Mouse (Mus musculus) spleen, postnatal 10 days (tissue): ENCODE measurements at regions not wholly inside any gene's neighbourhood (a gene's known extent, or its start where the extent isn't known, plus 50 kb on each side); places are given as distances from the start of the nearest gene placed in this dataset.

Experiments used
- DNase-seq, 2 experiments: peaks; one replicate each; pipeline ENCODE4 v3.0.0; 2021 to 2022; ENCODE audit warnings: low spot score in 2 of 2

DNA sequence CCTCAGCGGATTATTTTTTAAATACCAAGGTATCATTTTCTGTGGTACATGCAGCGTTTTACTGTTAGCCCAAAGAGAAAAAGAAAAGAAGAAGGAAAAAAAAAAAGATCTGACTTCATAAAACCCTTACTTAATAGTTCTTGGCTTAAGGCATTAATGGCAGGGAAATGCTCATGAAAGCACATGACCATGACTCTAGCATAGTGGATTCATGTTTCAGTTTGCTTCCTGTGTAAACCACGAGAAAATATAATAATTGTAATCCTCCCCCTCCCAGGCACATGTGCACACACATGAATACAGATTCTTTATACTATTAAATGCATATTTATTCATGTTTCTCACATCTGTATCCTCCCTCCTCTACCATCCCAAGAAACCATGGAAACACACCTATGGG, 486.9 kb upstream of the Gm9747 start:
- no peak for DNase-seq

DNA sequence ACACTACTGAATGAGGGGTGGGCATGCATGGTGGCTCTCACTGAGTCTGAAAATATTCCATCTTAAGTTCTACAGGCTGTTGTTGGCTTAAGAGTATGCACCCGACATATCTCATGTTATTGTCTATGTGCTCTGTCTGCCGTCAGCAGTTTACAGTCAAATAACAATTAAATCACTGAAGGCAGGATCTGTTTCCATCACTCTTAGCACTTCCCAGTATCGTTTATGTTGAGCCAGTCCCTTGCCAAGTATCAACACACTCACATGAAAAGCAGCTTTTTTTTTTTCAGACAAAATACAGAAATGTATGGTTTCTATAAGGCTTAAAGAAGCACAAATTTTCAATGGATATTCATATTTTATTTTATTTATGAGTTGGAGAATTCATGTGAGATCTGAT, 485.9 kb upstream of the Gm9747 start:
- DNase-seq, result no peak

DNA sequence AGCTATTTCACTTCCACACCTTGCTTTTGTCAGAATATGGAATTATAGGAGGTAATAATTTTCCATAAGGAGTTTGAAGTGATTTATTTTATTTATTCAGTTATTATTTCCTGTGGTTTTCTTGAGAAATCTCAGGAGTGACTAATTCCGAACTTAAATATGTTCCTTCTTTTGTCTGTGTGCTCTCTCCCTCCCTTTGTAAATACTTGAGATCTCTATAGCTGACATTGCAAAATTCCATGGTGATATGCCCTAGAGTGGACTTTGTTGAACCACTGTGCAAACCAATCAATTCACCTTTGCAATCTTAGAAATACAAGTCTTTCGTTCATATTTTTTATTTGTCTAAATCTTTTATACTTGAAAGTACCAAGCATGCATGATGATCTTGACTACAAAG, 478.8 kb upstream of the Gm9747 start:
- no peak for DNase-seq

DNA sequence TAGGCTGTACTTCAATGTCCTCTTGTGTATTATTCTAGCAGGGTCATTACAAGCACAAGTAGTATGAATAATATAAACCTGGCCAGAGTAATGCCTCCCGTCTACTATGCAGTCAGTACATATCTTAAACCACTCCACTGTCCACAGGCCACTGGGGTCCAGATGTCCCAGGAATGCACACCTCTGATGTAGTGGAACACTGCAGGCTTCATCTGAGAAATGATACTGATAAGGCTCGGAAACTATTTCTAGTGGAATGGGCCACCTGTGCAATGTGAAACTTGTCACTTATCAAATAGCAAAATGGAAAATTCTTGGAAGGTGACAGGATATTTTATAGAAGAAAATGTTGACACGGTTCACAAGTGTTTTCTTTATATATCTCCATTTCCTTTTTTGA, 477.6 kb upstream of the Gm9747 start:
- DNase-seq, result no peak

DNA sequence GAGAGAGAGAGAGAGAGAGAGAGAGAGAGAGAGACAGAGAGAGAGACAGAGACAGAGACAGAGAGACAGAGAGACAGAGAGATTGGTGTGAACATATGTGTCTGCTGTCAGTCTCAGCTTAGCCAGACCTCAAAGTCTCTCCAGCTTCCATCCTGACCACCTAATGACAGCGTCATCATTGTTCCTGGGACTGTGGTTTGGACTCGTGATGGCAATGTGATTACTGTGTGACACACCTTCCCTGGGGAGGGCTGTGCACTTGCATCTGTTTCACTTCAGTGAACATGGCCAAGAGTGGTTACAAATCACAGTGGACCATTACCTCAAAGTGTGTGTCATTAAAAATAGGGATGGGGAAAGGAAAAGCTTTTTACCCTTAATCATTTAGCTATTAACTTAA, 477.2 kb upstream of the Gm9747 start:
- DNase-seq, result no peak

DNA sequence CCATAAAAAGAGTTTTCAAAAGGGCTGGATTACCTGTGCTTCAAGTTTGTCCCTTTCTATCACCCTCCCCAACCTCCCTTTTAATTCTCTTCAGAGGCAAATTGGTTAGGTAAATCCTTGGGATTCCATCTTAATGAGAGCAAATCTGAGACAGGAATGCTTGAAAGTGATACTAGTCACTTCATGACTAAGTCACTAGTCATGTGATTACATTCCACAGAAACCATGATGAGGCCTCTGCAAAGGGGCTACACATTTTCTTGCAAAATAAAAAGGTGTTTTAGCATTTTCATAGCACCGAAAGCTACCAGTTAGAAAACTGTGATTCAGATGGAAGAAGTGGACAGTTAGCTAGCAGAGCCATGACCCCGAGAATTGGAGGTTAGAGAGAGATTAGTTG, 473.0 kb upstream of the Gm9747 start:
- DNase-seq, result no peak

DNA sequence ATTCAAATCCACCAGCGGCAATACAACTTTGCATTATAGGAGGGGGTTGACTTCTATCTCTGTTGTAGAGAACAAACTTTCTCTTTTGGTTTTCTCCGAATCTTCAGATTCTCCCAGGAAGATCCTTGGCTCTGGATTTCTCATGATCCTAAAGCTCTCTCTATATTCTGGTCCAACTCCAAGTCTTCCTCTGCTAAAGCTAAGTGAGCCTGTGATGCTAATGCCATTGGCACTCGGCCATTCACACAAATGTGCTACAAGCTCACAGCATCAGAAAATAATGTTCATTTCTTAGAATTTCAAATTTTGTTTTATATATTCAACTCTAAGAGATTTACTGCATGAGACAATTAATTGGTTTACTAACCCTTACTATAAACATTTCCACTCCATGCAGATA, 461.2 kb upstream of the Gm9747 start:
- DNase-seq, result no peak

DNA sequence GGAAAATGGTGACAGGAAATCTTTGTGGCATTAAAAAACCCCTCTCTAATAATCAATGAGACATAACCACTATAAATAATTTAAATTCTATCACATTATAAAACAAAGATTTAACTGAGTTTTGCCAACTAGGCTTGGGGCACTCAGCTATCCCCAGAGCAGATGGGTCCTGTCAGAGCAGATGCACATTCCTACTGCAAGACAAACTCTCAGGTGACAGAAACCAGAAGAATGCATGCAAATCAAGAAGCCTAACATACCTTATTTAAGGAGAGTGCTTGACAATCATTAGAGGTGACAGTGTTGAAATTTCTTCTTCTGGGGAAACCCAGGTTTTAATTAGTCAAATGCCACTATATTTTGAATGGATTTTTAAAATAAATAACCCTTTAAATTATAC, 452.3 kb upstream of the Gm9747 start:
- no peak for DNase-seq

DNA sequence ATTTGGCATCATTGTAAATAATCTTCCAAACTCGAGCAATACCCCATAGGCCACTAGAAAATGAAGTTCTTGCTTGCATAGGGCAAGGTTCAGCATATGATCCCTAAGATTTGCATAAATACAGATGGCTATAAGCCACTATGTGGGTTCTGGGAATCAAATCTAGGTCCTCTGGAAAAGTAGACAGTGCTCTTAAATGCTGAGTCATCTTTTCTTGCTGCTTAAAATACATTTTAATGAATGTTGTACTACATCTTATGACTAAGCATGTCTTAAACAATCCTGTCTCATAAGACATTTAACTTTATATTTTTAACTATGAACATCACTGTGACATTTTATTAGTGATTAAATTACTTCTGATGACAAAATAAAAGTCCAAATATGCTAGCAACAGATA, 448.6 kb upstream of the Gm9747 start:
- DNase-seq, result no peak

DNA sequence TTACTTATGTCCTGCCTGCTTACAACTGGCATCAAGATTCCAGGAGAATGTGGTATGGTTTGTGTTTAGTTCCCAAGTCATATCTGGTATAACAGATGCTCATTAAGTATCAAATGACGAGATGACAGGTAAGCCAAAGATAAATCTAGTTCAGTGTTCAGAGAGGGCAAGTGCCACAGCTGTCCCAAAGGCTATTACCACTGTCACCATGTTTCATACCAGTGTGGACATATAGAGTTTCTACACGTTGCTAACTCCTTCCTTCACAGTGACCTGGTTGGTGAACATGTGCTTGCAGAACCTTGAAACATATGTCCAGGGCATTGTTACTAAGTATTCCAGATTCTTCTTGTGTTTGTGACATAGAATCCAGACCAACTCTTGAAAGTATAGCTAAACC, 438.1 kb upstream of the Gm9747 start:
- DNase-seq, result no peak

DNA sequence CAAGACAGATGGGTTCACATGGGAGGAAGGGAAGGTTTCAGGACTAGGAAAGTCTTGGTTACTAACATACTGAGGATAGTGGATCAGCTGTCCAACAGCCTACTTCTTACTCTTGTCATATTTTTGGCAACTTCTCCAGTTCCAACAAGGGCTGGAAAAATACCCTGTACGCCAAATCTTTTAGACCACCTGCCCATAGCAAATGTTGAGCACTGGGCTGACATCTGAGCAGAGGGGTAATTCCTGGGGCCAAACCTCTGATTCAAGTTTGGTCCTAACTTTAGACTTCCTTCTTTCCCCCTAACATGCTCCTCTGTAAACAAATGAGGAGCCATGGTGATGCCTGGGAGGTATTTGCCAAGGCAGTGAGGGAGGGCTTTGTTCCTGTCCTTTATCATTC, 437.5 kb upstream of the Gm9747 start:
- no peak for DNase-seq

DNA sequence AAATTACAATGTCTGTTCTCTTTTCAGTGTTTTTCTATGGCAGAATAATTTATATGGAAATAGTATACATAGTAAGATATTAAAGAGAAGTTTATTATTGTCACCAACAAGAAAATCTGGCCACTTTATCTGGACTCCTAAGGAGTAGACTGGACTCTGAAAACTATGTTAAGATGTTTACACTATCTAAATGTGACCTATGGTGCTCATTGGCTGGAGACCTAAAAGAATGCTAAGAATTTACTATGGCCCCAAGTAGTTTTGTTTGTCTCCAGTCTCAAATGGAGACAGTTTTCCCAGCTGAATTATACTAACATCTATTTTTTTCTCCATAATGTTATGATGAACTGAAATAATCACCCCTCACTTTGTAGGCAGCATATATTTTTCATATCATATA, 421.3 kb upstream of the Gm9747 start:
- no peak for DNase-seq

DNA sequence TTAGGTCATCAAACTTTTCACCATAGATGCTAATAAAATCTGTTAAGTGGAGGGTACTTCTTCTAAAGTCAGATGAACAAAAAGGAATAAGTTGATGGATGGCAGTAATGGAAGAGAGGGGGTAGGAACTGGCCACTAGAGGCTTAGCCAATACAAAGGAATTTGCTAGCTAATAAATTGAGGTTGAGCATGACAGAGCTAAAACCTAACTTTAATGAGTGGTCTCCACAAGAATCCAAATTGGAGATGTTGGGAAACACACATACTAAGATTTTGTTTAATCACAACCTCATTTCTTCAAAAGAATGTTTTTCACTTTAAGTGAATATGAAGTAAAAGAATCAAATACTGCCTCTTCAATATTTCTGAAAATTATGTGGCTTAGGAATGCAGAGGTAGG, 414.0 kb upstream of the Gm9747 start:
- no peak for DNase-seq

DNA sequence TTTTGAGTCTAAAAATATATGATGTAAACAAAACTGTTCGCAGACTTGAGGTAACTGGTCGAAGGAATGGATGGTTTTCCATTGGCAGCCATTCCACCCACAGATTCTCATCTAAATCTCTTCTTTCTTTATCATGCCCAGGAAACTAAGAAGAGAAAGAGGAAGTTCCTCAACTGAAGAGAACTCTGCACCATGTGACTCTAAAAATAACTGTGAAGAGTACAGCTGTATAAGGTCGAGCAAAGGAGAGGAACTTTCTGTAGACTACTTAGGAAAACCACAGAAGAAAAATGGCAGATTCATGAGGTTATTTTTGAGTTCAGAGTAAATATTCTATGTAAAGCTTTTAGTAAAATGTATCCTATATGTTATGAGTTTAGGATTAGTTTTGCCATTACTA, 390.9 kb upstream of the Gm9747 start:
- no peak for DNase-seq

DNA sequence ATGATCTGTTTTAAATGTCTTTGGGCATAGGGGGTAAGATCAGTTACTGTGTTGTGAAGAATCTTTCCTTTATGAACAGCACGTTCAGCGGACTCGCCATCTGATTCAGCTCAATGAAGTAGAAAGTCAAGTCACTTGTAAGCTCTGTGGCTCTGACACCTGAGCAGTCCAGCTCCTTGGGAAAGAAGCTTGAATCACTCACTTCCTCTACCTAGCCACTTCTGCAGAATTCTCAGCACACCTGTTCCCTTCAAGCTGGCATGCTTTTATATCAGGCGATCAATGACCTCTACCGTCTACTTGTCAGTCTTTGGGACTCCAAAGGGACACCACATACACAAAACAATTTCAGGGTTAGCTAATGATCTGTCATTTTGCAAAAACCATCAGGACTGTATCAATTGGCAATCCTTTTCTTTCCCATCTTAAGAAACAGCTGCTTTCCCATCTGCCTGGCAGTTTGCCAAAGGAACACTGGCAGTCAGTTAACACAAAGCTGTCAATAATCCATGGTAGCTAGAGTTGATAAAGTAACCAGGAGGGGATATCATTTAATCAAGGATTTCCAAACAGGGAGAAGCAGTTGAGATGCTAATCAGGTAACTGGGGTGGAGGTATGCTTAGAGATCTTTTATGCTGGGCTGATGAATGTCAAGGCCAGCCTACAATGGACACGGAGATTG, 382.3 kb upstream of the Gm9747 start:
- DNase-seq, result no peak

DNA sequence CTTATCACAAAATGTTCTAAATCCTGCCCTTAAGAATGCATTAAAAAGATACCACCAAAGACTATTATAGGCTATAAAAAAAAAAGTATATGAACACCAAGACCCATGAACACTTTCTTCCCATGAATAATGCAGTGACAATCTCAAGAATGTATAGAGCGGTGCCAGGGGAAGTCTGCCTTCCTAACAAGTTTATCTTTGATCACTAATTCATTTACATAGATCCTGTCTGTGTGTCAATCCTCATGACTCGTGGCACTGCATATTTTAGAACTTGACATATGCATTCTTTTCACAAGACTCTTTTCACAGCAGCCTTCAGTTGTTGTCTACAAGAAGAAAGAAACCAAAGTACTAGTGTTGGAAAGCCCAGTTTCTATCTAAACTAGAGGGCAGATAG, 373.4 kb upstream of the Gm9747 start:
- no peak for DNase-seq

DNA sequence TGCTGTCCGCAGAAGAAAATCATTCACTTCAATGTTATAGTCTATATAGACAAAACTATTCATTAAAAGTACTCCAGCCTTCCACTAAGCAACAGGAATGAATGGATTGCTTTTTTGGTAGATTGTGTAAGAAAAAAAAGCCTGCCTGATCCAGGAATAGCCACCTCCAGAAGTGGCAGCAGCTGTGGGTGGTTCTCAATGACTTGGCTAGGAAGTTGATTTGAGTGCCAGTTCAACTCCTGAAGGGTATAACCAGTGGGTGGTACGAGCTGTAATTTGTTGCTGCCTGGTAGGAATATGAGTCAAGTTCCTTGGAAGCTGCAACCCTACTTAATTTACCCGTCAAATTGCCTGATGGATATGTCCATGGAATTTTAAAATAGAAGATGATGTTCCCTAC, 368.3 kb upstream of the Gm9747 start:
- DNase-seq, result no peak

DNA sequence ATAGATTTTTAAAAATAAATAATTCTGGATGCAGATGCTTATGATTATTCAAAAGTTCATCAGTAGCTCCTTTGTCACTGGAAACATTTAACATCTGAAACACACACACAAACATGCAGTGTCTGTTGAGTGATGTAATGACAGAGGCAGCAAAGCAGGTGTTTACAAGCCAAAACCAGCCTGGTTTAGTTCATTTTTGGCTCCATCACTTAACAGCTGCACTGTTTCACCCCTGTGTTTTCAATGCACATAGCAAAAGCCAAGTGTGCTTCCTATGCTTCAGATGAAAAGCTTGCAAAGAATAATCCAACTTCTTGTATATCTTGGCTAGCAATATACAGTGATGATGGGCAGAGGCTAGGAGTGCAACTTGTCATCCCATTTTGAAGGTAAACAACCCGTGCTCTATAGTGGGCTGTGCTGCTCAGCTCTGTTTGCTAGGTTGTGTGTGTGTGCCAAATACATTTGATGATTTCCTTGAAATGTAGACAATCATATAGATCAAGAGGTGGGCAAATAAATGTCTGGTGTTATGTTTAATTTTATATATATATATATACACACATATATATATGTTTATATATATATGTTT, 345.9 kb upstream of the Gm9747 start:
- no peak for DNase-seq

DNA sequence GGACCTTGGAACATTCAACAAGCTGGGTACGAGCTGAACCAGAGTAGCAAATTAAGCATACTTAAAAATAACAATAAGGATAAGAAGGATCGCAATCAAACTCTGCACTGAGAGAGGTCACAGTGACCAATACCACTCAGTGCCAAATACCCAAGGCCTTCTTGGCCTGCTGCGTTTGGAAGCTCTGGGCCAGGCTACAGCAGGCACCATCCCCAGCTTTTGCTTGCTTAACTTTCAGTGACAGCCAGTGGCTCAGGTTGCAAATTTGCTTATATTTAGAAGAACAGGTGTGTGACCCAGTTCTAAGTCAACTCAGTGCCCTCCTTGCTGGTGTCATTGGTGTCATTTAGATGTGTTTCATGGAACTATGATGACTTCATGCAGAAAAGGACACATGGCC, 335.7 kb upstream of the Gm9747 start:
- DNase-seq, result no peak

DNA sequence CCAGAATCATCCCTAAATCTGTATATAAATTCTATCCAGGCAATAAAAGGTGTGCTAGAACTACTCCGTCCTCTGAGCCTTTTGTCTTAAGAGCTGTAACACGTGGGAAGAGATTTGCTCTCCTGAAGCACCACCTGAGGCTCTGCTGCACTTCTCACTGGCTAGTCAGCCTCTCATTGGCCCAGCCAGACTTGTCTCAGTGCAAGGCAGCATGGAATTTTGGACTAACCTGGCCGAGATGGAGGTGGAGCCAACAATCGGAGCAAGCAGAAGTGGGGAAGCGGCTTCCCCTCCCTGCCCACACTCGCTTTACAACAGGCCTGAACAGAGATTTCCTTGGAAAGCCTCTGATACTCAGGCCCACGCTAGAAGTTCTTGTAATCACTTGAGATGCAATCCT, 332.1 kb upstream of the Gm9747 start:
- no peak for DNase-seq

DNA sequence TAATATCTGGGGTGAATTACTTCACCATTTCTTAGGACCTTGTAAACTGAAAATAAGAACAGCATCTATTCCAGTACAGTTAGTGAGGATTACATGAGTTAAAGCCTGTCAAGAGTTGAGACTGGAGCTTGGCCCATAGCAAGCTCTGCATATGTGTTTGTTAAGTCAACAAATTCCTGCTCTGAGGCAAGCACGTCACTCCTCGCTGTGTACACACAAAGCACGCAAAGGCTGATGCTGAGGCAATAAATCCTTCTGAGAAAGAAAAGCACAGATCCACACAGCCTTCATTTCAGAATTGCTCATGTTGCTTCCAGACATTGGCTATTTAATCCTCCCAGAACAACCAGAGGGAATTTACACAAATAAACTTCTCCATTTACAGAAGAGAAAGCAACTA, 328.9 kb upstream of the Gm9747 start:
- DNase-seq, result no peak

DNA sequence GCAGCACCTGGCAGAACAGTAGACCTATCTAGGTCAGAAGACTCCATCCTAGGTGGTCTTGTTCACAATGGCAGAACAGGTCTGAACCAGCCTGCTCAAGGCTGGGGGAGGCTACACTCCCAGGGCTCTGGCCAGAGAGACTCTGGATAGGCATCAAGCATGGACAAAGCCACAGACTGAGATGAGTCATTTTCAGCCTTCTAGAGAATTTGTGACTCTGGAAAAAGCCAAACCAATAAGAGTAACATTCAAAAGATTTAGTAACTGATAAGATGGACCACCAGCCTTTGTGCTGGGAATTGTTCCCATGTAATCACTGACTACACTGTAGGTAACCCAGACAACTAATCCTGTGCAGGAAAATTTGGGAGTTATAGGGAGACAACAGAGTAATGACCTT, 320.3 kb upstream of the Gm9747 start:
- no peak for DNase-seq

DNA sequence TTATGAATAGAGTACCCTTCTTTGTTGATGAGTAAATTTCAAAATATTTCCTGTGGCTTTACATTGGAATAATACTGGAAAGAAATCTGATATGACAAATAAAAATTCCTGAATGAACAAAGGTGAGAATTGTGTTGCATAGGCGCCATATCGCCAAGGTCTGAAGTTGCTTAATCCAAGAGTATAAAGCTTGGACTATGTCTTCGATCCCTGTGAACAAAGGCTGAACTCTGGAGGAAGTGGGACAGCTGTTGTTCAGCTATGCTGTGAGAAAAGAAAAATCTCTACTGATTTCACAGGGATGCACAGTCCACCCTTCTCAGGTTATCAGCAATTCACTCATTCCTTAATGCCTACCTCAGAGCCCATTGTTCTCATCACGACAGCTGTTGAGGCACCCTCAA, 319.3 kb upstream of the Gm9747 start:
- DNase-seq, result no peak

DNA sequence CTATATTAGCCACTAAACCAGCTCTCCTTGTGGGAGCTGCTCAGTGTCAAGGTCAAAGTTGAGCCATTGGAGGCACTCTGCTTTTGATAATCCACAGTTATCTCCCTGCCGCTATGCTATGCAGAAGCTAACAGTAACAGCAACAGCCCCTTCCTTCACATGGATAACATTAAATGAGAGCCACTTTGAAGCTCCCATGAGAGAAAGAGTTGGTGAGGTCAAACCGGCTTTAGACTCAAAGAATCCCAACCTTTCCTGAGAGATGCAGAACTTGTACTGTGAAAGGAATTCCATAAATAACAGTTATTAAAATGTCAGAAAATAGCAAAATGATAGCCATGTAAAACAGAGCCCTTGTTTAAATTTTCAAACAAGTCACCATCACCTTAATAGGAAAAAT, 316.1 kb upstream of the Gm9747 start:
- DNase-seq, result no peak
